Mouse (Mus musculus) MEL (cell line): ENCODE results near the gene Scamp4.

Experiments
- CTCF ChIP-seq, 3 experiments: IDR thresholded peaks in 2 of 3; conservative IDR thresholded peaks in 1 of 3; 2 replicates each; pipeline ENCODE4 v1.5.1; 2011 to 2012; ENCODE audit warnings: low read length in 3 of 3, low read depth in 2 of 3, mild to moderate bottlenecking in 2 of 3, improper control_type of control experiment in 1 of 3, inconsistent platforms in 1 of 3, mixed read lengths in 1 of 3, moderate library complexity in 1 of 3; ENCODE audit not compliant: control insufficient read depth in 1 of 3, insufficient read depth in 1 of 3, poor library complexity in 1 of 3, severe bottlenecking in 1 of 3
- E2F4 ChIP-seq: IDR thresholded peaks from 2 replicates; pipeline ENCODE4 v1.6.1; 2011; ENCODE audit warnings: low read depth, low read length, improper control_type of control experiment, borderline replicate concordance
- POLR2A ChIP-seq, 2 experiments: IDR thresholded peaks; 2 replicates each; pipeline ENCODE4 v1.6.1; 2011 to 2012; ENCODE audit warnings: low read length in 2 of 2, mild to moderate bottlenecking in 2 of 2, control low read depth in 1 of 2, improper control_type of control experiment in 1 of 2, low read depth in 1 of 2, moderate library complexity in 1 of 2; ENCODE audit not compliant: control insufficient read depth in 1 of 2, insufficient read depth in 1 of 2, poor library complexity in 1 of 2
- ZKSCAN1 ChIP-seq: IDR thresholded peaks from 2 replicates; pipeline ENCODE4 v1.6.1; 2012; ENCODE audit warnings: low read depth, mild to moderate bottlenecking, inconsistent platforms, low read length, improper control_type of control experiment, moderate library complexity

DNA sequence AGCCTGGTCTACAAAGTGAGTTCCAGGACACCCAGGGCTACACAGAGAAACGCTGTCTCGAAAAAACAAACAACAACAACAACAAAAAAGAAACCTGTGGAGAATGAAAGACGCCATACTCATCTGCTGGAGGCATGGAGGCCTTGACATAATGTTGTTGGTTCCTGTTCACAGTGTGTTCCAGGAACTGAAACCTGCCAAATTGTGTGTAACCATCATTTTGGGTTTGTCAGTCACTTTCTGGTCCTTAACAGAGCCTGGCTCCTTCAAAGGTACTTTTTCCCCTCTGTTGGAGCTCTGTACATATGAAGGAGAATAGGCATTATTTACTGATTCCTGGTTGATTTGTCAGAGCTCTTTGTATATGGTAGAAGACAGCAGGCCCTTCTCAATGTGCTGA is 9.2 kb downstream of the Scamp4 start:
- TF ChIP-seq POLR2A (IDR thresholded peaks at IDR 0.05; ENCODE audit: control insufficient read depth in 1 of 2, insufficient read depth in 1 of 2, low read depth in 1 of 2, low read length in 2 of 2, poor library complexity in 1 of 2), result no peak
- no peak for TF ChIP-seq CTCF (IDR thresholded peaks at IDR 0.05 in 2 of 3, conservative IDR thresholded peaks at IDR 0.05 in 1 of 3; ENCODE audit: control insufficient read depth in 1 of 3, insufficient read depth in 1 of 3, low read depth in 2 of 3, low read length in 3 of 3, poor library complexity in 1 of 3, severe bottlenecking in 1 of 3)
- TF ChIP-seq ZKSCAN1, result no peak
- no peak for TF ChIP-seq E2F4
